Mouse (Mus musculus): ENCODE results near the gene Henmt1. TPM values are rescaled to one million over a fixed set of nuclear protein-coding genes. Genes with fewer than 3 reads are reported as not detected.

Henmt1 gene
- total and polyA plus RNA-seq, 2 experiments from 2014 or later, result not detected

DNA sequence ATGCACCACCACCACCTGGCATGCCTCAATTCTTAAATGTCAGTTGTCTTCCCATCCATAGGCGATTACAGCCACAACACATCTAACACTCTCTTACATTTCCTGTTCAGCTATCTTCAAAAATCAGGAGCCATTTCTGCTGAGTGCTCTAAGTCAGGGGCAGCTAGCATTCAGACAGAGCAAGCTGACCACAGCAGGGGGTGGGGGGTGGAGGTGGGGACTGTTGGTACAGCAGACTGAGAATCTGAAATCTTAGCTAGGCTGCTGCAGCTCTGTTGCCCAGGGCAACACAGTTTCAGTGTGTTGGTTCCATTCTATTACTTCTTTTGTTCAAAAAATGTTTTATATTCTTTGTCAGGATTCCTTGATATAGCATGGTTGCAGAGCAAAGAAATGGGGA is 46.9 kb downstream of the Henmt1 start:
- no peak overlapping the region for H3K4me3 ChIP-seq (ENCODE audit: low read depth, low read length)
- DNase-seq (ENCODE audit: low spot score) (no peak), ATAC-seq (ENCODE audit: insufficient read depth, low read depth) (no peak)
- 73% methylated on average over 1 of the region's 1 CpGs for WGBS
- H3K4me1 ChIP-seq (ENCODE audit: control insufficient read depth, insufficient read depth), result no peaks in the 10 kb centered on the region
- 0 out of 2 replicates have a peak, but pooled peaks cover 17% of the 10 kb centered on the region for H3K36me3 ChIP-seq (replicated peaks; ENCODE audit: control insufficient read depth, insufficient read depth, low read length)
- no peak overlapping the region for H3K27ac ChIP-seq (ENCODE audit: low read depth)
- H3K9ac ChIP-seq (replicated peaks; ENCODE audit: low read depth, low read length), result no peak overlapping the region
- H3K9me3 ChIP-seq (replicated peaks; ENCODE audit: control insufficient read depth, low read length), result no peaks in the 10 kb centered on the region
- no peak overlapping the region for H3K4me2 ChIP-seq (ENCODE audit: low read depth, low read length)
- no peaks in the 10 kb centered on the region for H3K27me3 ChIP-seq (ENCODE audit: control insufficient read depth, insufficient read depth, low read length)
- no peak for TF ChIP-seq EP300 (IDR thresholded peaks at IDR 0.05; ENCODE audit: low read depth)
- no peak for TF ChIP-seq CTCF (IDR thresholded peaks at IDR 0.05; ENCODE audit: low read depth)

DNA sequence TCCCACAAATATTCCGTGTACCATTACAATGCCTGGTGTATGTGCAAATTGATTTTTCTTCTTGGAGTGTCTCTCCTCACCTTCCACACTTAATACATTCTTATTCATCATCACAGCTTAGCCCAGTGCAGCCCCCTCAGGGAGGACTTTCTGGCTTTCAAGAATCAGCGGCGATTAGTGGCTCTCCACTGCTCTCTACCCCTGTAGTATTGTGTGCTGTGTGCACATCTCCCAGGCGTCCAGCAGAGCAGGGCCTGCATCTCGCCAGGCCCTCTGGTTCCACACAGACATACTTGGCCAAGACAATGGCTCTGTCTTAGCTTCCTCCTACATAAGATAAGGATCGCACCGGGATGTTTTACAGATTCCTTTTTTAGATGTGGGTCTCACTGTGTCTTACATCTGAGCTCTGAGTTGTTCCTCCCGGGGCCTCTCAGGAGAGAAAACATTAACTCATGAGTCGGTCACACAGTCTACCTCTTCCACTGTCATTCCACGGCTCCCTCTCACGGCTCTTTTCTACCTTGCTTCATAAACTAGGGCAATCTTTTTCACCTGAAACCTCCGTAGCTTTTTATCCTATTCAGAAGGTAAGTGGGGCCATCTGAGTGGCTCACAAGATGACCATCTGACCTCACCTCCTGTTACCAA is 47.5 kb downstream of the Henmt1 start:
- Histone ChIP-seq H3K4me2 (ENCODE audit: low read depth, low read length) (no peak overlapping the region), H3K9ac (replicated peaks; ENCODE audit: low read depth, low read length) (no peak overlapping the region), H3K27ac (ENCODE audit: low read depth) (no peak overlapping the region), H3K36me3 (replicated peaks; ENCODE audit: control insufficient read depth, insufficient read depth, low read length) (0 out of 2 replicates have a peak, but pooled peaks cover 17% of the 10 kb centered on the region), H3K4me3 (ENCODE audit: low read depth, low read length) (no peak overlapping the region), H3K9me3 (replicated peaks; ENCODE audit: control insufficient read depth, low read length) (no peaks in the 10 kb centered on the region), H3K27me3 (ENCODE audit: control insufficient read depth, insufficient read depth, low read length) (no peaks in the 10 kb centered on the region), H3K4me1 (ENCODE audit: control insufficient read depth, insufficient read depth) (no peaks in the 10 kb centered on the region)
- ATAC-seq (ENCODE audit: insufficient read depth, low read depth) (no peak), DNase-seq (ENCODE audit: low spot score) (no peak)
- no peak for TF ChIP-seq EP300 (IDR thresholded peaks at IDR 0.05; ENCODE audit: low read depth)
- TF ChIP-seq CTCF (IDR thresholded peaks at IDR 0.05; ENCODE audit: low read depth), result no peak
- WGBS, result 75% methylated on average over 12 of the region's 12 CpGs

DNA sequence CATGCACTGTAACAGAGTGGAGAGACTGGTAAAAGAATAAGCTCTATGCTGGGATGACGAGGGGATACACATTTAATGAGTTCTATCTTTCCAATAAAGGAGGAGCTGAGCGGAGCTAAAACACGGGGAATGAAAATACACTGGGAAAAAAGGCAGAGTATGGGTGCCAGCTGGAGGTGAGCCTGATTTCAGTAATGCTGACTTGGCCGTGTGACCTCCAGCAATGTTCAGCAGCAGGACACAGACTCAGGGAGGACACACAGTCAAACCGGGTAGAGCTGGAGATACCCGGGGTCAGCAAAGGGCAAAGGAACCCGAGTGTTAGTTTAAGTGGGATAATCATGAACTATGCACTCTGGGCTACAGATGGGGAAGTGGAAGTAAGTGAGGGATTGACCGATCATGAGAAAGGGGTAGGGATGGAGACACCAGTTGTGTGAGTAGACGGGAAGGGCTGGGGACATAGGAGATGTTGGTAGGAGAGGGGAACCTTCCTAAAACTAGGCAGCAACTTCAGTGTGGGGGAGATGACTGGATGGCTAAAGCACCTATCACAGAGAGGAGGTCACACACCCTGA is 50.4 kb downstream of the Henmt1 start:
- Histone ChIP-seq H3K27me3 (ENCODE audit: control insufficient read depth, insufficient read depth, low read length) (no peaks in the 10 kb centered on the region), H3K9me3 (replicated peaks; ENCODE audit: control insufficient read depth, low read length) (no peaks in the 10 kb centered on the region), H3K4me1 (ENCODE audit: control insufficient read depth, insufficient read depth) (no peaks in the 10 kb centered on the region), H3K9ac (replicated peaks; ENCODE audit: low read depth, low read length) (no peak overlapping the region), H3K36me3 (replicated peaks; ENCODE audit: control insufficient read depth, insufficient read depth, low read length) (0 out of 2 replicates have a peak, but pooled peaks cover 14% of the 10 kb centered on the region), H3K4me3 (ENCODE audit: low read depth, low read length) (no peak overlapping the region), H3K27ac (ENCODE audit: low read depth) (no peak overlapping the region), H3K4me2 (ENCODE audit: low read depth, low read length) (no peak overlapping the region)
- DNase-seq (ENCODE audit: low spot score) (no peak), ATAC-seq (ENCODE audit: insufficient read depth, low read depth) (no peak)
- TF ChIP-seq CTCF (IDR thresholded peaks at IDR 0.05; ENCODE audit: low read depth) (no peak), EP300 (IDR thresholded peaks at IDR 0.05; ENCODE audit: low read depth) (no peak)
- WGBS, result 67% methylated on average over 9 of the region's 9 CpGs

DNA sequence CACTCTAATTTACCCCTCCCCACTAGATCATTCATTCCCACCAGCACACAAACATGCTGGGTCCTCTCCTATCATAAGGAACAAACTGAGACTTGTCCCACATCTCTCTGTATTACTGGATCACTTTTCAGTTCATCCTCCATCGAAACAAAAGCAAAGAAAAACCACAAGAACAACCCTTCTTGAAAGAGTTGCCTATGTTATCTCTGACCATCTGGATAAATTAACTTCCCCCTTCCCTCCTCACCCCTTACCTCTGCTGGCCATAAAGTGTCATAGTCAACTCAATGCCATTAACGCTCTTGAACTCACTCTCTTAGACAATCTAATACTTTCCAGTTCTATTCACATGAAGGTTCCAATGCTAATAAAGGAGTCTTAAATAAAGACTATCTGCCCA is 54.8 kb downstream of the Henmt1 start:
- Histone ChIP-seq H3K36me3 (replicated peaks; ENCODE audit: control insufficient read depth, insufficient read depth, low read length) (0 out of 2 replicates have a peak, but pooled peaks cover 7% of the 10 kb centered on the region), H3K4me2 (ENCODE audit: low read depth, low read length) (no peak overlapping the region), H3K9me3 (replicated peaks; ENCODE audit: control insufficient read depth, low read length) (no peaks in the 10 kb centered on the region), H3K4me1 (ENCODE audit: control insufficient read depth, insufficient read depth) (no peaks in the 10 kb centered on the region), H3K27me3 (ENCODE audit: control insufficient read depth, insufficient read depth, low read length) (no peaks in the 10 kb centered on the region), H3K4me3 (ENCODE audit: low read depth, low read length) (no peak overlapping the region), H3K9ac (replicated peaks; ENCODE audit: low read depth, low read length) (no peak overlapping the region), H3K27ac (ENCODE audit: low read depth) (no peak overlapping the region)
- ATAC-seq (ENCODE audit: insufficient read depth, low read depth), result no peak
- TF ChIP-seq CTCF (IDR thresholded peaks at IDR 0.05; ENCODE audit: low read depth), result no peak
- no peak for TF ChIP-seq EP300 (IDR thresholded peaks at IDR 0.05; ENCODE audit: low read depth)
- WGBS, result 91% methylated on average over 2 of the region's 2 CpGs
- DNase-seq (ENCODE audit: low spot score), result no peak

DNA sequence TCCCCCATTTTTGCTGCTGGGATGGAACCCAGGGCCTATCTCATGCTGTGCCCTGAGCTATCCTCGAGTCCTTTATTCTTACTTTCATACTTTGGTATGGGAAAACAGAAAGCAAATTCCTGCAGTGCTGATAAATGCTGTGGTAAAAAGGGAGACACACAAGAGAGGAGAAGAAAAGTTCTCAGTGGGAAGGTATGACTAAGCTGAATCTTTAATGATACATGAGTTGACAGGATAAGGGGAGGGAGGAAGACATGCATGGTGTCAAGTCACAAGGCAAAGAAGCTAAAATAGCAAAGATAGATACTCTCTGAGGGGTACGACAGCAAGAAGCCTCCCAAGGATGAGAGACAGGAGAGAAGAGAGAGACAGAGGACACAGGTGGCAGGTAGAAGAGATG is 55.7 kb downstream of the Henmt1 start:
- Histone ChIP-seq H3K4me2 (ENCODE audit: low read depth, low read length) (no peak overlapping the region), H3K27ac (ENCODE audit: low read depth) (no peak overlapping the region), H3K4me1 (ENCODE audit: control insufficient read depth, insufficient read depth) (no peaks in the 10 kb centered on the region), H3K9me3 (replicated peaks; ENCODE audit: control insufficient read depth, low read length) (no peaks in the 10 kb centered on the region), H3K9ac (replicated peaks; ENCODE audit: low read depth, low read length) (no peak overlapping the region), H3K27me3 (ENCODE audit: control insufficient read depth, insufficient read depth, low read length) (no peaks in the 10 kb centered on the region), H3K36me3 (replicated peaks; ENCODE audit: control insufficient read depth, insufficient read depth, low read length) (0 out of 2 replicates have a peak, but pooled peaks cover 7% of the 10 kb centered on the region), H3K4me3 (ENCODE audit: low read depth, low read length) (no peak overlapping the region)
- ATAC-seq (ENCODE audit: insufficient read depth, low read depth), result no peak
- TF ChIP-seq EP300 (IDR thresholded peaks at IDR 0.05; ENCODE audit: low read depth) (no peak), CTCF (IDR thresholded peaks at IDR 0.05; ENCODE audit: low read depth) (no peak)
- WGBS, result 68% methylated on average over 2 of the region's 2 CpGs
- no peak for DNase-seq (ENCODE audit: low spot score)
